Mouse (Mus musculus): ENCODE data around the gene Armc2. TPM values are rescaled to one million over a fixed set of nuclear protein-coding genes. Genes with fewer than 3 reads are reported as not detected.
A peak's percentile ranks its signal among the peaks of the same experiment; 100 is the strongest.
"Not testable (repeated sequence)": the region's sequence is repeated elsewhere in the genome, so short reads cannot be mapped to it uniquely, and the experiment has no call there.

The Armc2 gene
- total RNA-seq, 1 experiment from 2014 or later, result 1.2 TPM

DNA sequence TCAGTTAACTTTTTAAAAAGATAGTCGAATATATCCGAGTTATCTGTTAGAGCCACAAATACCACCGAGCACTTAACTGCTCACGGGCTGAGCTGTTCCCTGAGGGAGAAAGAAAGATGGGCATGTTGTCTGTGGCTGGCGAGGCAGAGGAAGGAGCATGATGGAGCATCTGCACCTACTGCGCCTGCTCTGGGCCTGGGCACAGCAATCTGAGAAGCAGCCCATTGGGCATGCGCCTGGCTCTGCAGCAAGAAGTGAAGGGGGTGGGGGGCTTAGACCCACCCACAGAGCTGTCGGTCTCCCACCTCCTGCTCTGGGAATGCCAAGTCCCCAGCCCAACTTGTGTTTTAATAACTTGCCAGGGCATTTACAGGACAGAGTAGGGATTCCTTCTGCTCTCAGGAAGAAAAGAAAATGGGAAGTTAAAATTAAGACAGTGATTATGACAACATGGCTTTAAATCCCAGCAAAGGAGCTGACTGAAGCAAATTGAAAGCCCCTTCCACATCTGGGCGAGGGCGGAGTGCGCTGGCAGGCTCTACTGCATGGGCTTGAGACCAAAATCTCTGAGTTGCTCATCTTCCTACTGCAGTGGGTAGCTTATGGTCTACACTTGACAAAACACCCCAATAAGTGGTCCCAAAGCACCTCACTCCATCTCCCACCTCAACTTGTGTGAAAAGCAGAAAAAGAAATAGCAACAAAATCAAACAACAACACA, 50.2 kb downstream of the Armc2 start:
- DNase-seq, result no peak

- DNase-seq, result no peak
These were observed 55.5 kb downstream of the Armc2 start for GRCm38 (mm10) chr10:41962725-41963124.

- no peak for DNase-seq
These were observed 58.4 kb downstream of the Armc2 start for GRCm38 (mm10) chr10:41959808-41960207.

DNA sequence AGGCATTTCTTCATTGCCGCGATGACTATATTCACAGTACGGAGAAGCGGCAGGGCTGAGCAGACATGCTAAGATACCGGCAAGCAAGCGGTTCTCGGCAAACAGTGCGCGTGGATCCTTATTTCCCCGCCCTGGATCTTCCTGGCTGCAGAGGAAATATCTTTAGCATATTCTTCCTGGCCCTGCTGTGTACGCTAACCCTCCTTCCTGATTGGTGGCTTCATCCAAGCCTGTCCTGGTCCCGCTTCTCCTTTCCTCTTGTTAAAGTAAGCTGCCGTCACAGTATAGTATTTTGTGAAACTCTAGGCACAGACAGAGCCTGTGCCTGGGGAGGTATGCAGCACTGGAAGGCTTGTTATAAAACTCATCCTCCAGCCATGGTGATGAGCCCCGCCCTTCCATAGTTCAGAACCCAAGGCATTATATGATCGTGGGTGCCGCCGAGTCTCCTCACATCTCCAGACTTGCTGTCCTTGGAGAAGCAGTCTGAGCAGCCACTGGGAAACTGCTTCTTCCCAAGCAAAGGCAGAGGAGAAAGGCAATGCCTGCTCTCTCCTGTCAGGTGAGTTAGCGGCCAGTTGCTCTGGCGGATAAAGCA, 59.5 kb downstream of the Armc2 start:
- no peak for DNase-seq

DNA sequence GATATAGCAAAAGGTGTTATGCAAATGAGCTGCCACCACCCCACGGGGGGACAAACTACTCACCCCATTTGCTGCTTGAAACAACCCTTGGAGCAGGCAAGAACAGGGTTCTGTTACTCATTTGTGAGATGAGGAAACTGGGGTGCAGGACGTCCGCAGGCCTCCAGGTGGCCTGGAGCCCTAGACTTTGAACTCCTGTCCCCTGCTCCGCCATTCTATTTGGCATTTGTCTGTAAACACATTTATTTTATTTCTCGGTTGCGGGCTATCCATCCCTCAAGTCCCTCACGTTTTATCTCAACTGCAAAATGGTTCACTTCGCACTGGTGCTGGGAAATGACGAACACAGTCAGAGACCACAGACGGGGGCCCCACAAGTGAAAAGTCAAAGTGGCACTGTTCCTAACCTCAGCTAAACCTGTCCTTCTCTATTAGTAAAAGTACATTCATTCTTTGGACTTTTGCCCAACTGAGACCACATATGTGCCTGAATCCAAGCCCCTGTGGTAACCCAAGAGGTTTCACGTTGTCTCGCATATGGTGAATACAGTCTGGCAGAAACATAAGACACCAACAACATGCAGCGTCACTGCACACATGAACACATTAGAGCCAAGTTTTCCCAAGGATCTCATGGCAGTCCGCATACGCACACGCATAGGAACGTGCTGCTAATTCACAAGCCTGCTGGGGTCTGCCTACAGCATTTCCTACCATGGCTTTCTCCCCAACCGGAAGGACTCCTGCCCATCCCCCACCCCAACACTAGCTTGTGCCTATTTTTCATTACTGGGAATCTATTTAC, 60.6 kb downstream of the Armc2 start:
- no peak for DNase-seq

DNA sequence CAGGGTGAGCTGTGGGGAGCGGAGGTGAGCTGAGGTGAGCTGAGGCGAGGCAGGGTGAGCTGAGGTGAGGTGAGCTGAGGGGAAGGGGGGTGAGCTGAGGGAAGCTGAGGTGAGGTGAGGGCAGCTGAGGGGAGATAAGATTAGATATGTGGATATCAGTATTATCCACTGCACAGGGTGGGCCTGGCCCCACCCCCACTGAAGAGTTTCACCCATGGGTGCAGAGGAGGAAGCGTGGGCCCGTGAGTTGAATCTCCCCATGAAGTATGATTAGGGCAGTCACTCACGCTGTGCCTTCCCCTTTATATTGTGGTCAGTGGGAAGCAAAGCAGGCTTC, 64.7 kb downstream of the Armc2 start:
- DNase-seq, result no peak

DNA sequence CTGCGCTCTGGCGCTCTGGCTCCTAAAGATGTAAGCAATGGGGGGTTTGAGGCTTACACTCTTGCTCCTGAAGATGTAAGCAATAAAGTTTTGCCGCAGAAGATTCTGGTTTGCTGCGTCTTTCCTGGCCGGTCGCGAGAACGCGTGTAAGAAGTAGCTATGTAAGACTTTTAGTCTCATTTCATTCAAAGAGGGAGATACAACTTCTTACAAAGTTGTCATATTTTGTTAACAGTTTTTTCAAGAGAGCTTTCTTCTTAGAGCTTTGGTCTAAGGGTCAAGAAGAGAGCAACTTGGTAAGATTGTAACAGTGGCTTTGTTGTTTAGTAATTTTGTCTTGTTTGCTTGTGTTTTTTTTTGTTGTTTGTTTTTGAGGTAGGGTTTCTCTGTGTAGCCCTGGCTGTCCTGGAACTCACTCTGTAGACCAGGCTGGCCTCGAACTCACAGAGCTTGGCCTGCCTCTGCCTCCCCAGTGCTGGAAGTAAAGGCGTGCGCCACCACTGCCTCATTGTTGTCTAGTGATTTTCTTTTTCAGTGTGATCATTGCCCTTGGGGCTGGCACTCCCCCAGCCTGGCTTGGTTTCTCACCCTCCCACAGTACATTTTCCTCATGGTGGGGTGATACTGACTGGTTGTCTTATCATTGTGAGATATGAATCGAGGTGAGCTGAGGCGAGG, 65.3 kb downstream of the Armc2 start:
- DNase-seq, result no peak

GRCm38 (mm10) chr10:41952354-41952753, 65.9 kb downstream of the Armc2 start:
- not testable (repeated sequence) for DNase-seq

DNA sequence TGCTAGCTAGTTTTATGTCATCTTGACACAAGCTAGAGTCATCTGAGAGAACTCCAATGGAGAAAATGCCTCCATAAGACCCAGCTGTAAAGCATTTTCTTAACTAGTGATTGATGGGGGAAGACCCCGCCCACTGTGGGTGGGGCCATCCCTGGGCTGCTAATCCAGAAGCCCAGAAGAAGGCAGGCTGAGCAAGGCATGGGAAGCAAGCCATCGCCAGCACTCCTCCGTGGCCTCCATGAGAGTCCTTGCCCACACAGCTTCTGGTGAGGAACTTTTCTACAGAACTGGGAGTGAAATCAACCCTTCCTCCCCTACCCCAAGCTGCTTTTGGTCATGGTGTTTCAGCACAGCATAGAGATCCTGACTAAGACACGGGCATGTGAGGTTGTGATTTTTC, 79.2 kb downstream of the Armc2 start:
- no peak for DNase-seq

GRCm38 (mm10) chr10:41937176-41937575, 81.1 kb downstream of the Armc2 start:
- no peak for DNase-seq

GRCm38 (mm10) chr10:41936100-41936499, 82.1 kb downstream of the Armc2 start:
- DNase-seq, result no peak

DNA sequence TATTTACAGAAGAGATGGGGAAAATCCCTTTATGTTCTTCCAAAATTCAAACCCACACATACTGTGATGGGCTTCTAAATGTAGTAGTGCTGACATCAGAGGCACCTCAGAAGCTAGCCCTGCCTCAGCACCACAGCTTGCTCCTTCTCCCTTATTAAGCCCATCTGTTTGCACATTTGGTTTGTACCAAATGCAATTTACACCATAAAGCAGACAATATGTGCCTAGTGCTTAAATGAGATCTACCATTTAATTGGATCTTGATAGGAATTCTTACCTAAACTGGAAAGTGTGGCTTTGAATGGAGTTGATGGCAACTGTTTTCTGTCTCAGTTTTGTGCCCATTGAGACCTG, 82.8 kb downstream of the Armc2 start:
- no peak for DNase-seq

GRCm38 (mm10) chr10:41934633-41935475, 83.4 kb downstream of the Armc2 start:
- peak; percentile 85 for DNase-seq

- peak; percentile 54 for DNase-seq
These were observed 84.7 kb downstream of the Armc2 start for GRCm38 (mm10) chr10:41933536-41933935.

DNA sequence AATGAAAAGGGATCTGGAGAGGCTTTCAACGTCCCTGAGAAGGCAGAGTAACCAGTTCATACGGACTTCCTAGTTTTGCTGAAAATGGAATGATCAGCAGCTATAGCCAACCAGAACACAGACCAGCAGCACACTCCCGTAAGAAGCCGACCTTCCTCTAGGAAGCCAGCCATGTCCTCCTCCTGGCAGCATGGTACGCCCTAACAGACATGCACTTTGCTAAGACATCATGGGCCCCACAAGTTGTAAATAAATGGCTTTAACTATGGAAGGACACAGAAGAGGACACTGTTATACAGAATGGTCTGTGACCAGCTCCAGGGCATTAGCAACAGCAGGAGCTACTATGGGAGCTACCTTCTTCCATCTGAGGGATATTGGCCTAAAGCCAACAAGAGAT, 85.3 kb downstream of the Armc2 start:
- no peak for DNase-seq

DNA sequence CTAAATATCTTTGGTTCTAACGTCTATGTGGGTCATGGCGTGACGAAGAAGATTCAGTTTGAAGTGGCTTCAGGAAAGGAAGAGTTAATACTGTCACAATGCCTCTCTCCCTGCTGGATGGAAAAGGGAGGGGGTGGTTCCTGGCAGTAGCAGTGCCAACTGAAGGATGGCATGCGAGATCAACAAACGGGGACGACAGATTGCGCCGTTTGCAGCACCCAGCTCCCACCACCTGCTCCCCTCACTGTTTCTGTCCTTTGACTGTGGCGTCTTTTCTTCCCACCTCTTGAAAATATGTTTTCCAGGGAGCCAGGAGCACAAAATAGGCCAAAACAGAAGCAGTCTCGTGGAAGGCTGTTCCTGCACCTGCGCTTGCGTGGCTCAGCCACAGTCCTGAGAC, 86.3 kb downstream of the Armc2 start:
- DNase-seq, result no peak

DNA sequence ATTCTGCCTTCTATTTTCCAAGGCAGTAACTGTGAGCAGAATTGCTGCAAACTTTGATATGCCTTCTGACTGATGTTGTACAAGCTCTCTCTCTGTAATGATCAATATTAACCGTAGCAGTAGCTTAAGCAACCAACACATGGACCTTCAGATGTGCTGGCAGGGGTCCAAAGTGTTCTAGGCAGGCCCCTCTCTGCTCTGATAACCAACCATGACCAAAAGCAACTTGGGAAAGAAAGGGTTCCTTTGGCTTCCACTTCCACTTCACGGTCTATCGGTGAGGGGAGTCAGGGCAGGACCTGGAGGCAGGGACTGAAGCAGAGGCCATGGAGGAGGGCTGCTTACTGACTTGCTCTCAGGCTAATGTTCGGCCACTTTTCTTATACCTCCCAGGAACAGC, 87.3 kb downstream of the Armc2 start:
- DNase-seq, result no peak

DNA sequence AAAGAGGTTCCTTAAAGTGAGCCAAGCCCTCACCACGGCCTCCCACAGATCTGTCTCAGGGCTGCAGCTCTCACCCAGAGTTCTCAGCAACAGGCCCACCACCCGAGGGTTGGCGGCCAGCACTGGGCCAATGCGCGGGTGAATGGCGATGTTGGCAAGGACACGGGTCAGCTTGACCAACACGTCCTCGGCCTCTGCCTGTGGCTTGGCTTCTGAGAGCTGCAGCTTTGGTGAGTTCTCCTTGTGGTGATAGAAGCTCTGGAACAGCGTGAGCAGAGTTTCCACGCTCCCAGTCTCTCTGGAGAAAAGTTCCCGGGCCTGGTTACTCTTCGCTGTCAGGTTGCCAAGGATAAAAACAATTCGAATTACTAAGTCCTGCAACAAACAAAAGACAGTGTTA, 91.5 kb downstream of the Armc2 start:
- no peak for DNase-seq

- no peak for DNase-seq
These were observed 105.8 kb downstream of the Armc2 start for GRCm38 (mm10) chr10:41912290-41912994.

DNA sequence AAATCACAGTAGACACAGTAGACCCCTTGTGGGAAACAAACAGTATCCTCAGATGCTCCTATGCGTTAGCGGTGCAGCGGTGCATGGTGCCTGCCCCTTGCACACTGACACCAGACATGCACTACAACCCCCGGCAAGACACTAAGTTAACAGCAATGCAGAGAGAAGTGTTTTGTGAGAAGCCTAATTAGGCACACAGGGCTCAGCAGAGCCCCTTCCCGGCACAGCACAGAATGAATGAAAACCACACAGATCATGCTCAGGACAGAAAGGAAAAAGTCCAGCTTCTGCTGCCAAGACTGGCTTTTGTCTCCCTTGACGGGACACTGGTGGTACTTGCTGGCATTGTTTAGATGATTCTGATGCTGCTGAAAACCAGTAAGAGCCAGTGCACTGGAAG, 109.3 kb downstream of the Armc2 start:
- DNase-seq, result no peak

DNA sequence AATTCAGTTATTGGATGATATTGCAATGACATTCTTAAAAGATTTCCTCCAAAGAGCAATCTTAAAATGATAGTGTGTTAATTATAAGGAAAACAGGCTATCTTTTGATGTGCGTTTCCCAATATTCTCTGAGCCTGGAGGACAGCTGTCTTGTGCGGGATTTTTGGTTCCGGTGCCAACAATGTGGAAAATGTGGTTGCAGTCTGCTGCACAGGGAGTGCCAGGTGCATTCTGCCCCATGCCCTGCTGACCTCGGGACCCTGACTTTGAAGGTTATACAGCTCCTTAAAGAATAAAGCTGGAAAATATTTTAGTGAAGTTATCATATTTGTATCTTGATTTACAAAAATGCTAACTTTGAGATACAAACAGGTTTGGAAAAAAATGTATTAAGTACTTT, 110.3 kb downstream of the Armc2 start:
- DNase-seq, result no peak
